Mouse (Mus musculus) forebrain, embryonic 13.5 days (tissue): Measurements from ENCODE around the gene Ilf3. TPM values are rescaled to one million over a fixed set of nuclear protein-coding genes. Genes with fewer than 3 reads are reported as not detected.
A peak's percentile ranks its signal among the peaks of the same experiment; 100 is the strongest.
"Not testable (repeated sequence)": the region's sequence is repeated elsewhere in the genome, so short reads cannot be mapped to it uniquely, and the experiment has no call there.

Experiments used
- ATAC-seq: fragments of 200-750 bp; cut with Nextera tagmentation; 2 replicates; pipeline ENCODE4 v1.8.0; 2017
- H3K27ac ChIP-seq: fragments of 300-500 bp; sonication (generic); 2 replicates; pipeline ENCODE4 v1.5.1; 2015; ENCODE audit warnings: inconsistent platforms, mild to moderate bottlenecking, moderate library complexity
- H3K27me3 ChIP-seq: fragments of 300-500 bp; sonication (generic); 2 replicates; pipeline ENCODE4 v1.6.1; 2015; ENCODE audit warnings: mild to moderate bottlenecking, inconsistent platforms
- H3K36me3 ChIP-seq: fragments of 300-500 bp; sonication (generic); 2 replicates; pipeline ENCODE4 v1.6.1; 2015; ENCODE audit warnings: mild to moderate bottlenecking, inconsistent platforms; ENCODE audit not compliant: poor library complexity, severe bottlenecking
- H3K4me1 ChIP-seq: fragments of 300-500 bp; sonication (generic); 2 replicates; pipeline ENCODE4 v1.6.1; 2015; ENCODE audit warnings: inconsistent platforms
- H3K4me2 ChIP-seq: fragments of 300-500 bp; sonication (generic); 2 replicates; pipeline ENCODE4 v1.6.1; 2015; ENCODE audit warnings: inconsistent platforms, mild to moderate bottlenecking, moderate library complexity
- H3K4me3 ChIP-seq: fragments of 300-500 bp; sonication (generic); 2 replicates; pipeline ENCODE4 v1.5.1; 2015; ENCODE audit warnings: mild to moderate bottlenecking, inconsistent platforms
- H3K9ac ChIP-seq: fragments of 300-500 bp; sonication (generic); 2 replicates; pipeline ENCODE4 v1.6.1; 2015; ENCODE audit warnings: mild to moderate bottlenecking, inconsistent platforms
- H3K9me3 ChIP-seq: fragments of 300-500 bp; sonication (generic); replicated peaks from 2 replicates; pipeline ENCODE4 v1.6.1; 2016; ENCODE audit warnings: inconsistent platforms
- WGBS: fragments of 180-500 bp; shearing (Covaris S2); methylation state at CpG from one replicate; pipeline ENCODE4 v1.1.7; 2015; 5-methylcytosine and 5-hydroxymethylcytosine counted together
- polyA plus RNA-seq: library from polyadenylated mRNA; unstranded; fragments of >200 nt; fragmentation: Nextera tagmentation; extraction: Ambion mirVana; gene quantifications from 2 replicates; pipeline ENCODE4 v1.2.1, GENCODE M21; 2015

Ilf3 gene
- 310 and 349 TPM in 2 replicates for polyA plus RNA-seq

DNA sequence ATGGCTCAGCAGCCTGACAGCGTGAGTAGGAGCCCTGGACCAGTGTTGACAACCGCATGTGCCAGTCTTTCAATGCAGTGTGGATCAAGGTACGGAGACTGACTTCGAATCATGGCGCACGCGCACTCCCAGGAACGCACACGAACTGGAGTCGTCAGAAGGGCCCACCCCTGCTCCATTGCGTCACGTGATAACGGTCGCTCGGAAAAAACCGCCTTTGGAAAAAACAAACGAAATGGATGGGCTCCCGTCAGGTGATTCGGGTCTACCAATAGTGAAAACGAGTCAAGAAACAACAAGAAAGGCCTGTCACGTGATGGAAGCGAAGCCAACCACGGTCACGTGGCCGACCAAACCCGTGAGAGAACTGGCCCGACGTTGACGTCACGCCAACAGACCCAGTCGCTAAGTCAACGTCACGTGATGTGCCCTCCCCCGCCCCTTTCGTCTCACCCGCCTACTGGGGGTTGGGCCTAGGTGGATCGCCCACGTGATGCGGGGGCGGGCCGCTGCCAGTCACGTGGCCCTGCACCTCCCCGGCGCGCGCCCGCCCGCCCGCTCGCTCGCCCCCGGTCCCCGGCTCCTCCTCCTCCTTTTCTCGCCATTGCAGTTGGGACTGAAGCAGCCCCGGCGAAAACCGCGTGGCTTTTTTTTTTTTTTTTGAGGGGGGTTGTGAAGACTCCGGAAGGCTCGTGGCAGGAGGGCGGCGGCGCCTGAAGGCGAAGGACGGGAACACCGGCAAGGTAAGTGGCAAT, at the start of gene Ilf3:
Gene Ilf3 (plus strand): TSS at position 515 of the 755 bp plus-strand sequence.
- H3K27ac ChIP-seq = peak within 1 kb of the TSS; percentile 93
- peak; percentile 92 for ATAC-seq
- peak within 1 kb of the TSS; percentile 93 for H3K4me3 ChIP-seq
- peak within 1 kb of the TSS; percentile 90 for H3K9ac ChIP-seq
- H3K4me1 ChIP-seq = peaks cover 27% of the 10 kb centered on the region
- peak within 1 kb of the TSS; percentile 91 for H3K4me2 ChIP-seq
- under 1% methylated on average over 66 of the region's 66 CpGs for WGBS
- no peaks in the 10 kb centered on the region; the same call in 1 of the 2 replicates for H3K27me3 ChIP-seq
- peaks cover 11% of the 10 kb centered on the region for H3K36me3 ChIP-seq
- H3K9me3 ChIP-seq = no peaks in the 10 kb centered on the region

DNA sequence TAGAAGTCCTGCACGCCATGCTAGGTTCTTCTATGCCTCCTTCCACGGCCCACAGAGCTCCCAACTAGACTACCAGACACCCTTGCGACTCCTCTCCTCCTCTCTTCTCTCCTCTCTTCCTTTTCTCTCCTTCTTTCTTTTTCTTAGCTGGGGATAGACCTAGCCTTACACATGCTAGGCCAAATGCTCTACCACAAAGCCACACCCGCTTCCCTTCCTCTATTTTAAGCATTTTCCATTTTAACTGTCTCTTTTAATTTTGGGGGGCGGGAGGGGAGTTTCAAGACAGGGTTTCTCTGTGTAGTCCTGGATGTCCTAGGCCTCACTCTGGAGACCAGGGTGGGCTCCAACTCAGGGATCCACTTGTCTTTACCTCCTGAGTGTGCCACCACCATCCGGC, 48.9 kb upstream of the Ilf3 start:
- Histone ChIP-seq H3K9me3 (no peaks in the 10 kb centered on the region), H3K36me3 (no peaks in the 10 kb centered on the region), H3K27me3 (no peaks in the 10 kb centered on the region), H3K4me2 (no peak overlapping the region), H3K4me3 (no peak overlapping the region), H3K4me1 (peaks cover 20% of the 10 kb centered on the region), H3K9ac (no peak overlapping the region), H3K27ac (no peak overlapping the region)
- 92% methylated on average over 6 of the region's 6 CpGs for WGBS
- ATAC-seq = no peak

DNA sequence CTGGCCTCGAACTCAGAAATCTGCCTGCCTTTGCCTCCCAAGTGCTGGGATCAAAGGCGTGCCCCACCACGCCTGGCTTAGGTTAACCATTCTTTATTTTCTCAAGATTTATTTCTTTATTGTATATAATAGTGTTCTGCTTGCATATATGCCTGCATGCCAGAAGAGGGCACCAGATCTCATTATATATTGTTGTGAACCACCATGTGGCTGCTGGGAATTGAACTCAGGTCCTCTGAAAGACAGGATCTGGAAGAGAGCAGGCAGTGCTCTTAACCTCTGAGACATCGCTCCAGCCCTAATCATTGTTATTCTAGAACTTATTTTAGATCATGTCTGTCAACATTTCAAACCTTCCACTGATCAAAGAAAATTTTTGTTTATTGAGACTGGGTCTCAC, 48.2 kb upstream of the Ilf3 start:
- ATAC-seq = no peak
- no peak overlapping the region for H3K27ac ChIP-seq
- peaks cover 20% of the 10 kb centered on the region for H3K4me1 ChIP-seq
- 92% methylated on average over 4 of the region's 4 CpGs for WGBS
- no peak overlapping the region for H3K4me3 ChIP-seq
- no peaks in the 10 kb centered on the region for H3K27me3 ChIP-seq
- H3K9me3 ChIP-seq = no peaks in the 10 kb centered on the region
- peaks cover 1% of the 10 kb centered on the region; the same call in 1 of the 2 replicates for H3K36me3 ChIP-seq
- H3K4me2 ChIP-seq = no peak overlapping the region
- no peak overlapping the region for H3K9ac ChIP-seq

DNA sequence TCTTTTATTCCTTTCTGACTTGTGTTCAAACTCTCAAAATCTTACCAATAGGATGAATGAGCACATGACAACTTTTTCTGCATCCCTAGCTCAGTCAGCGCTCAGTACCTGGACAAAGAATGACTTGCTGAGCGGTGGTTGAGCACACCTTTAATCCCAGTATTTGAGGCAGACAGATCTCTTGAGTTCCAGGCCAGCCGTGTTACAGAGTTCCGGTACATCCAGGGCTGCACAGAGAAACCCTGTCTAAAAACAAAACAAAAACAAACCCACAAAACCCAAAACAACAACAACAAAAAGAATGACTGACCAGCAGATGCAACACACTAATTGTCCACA, 47.4 kb upstream of the Ilf3 start:
- H3K9ac ChIP-seq = no peak overlapping the region
- H3K27me3 ChIP-seq = no peaks in the 10 kb centered on the region
- H3K27ac ChIP-seq = no peak overlapping the region
- no peaks in the 10 kb centered on the region for H3K9me3 ChIP-seq
- H3K4me2 ChIP-seq = peak overlapping the region; percentile 96
- WGBS = 19% methylated on average over 4 of the region's 4 CpGs
- ATAC-seq = peak; percentile 67
- peak overlapping the region; percentile 81 for H3K4me3 ChIP-seq
- peaks cover 20% of the 10 kb centered on the region for H3K4me1 ChIP-seq
- H3K36me3 ChIP-seq = peaks cover 6% of the 10 kb centered on the region; the same call in 1 of the 2 replicates

DNA sequence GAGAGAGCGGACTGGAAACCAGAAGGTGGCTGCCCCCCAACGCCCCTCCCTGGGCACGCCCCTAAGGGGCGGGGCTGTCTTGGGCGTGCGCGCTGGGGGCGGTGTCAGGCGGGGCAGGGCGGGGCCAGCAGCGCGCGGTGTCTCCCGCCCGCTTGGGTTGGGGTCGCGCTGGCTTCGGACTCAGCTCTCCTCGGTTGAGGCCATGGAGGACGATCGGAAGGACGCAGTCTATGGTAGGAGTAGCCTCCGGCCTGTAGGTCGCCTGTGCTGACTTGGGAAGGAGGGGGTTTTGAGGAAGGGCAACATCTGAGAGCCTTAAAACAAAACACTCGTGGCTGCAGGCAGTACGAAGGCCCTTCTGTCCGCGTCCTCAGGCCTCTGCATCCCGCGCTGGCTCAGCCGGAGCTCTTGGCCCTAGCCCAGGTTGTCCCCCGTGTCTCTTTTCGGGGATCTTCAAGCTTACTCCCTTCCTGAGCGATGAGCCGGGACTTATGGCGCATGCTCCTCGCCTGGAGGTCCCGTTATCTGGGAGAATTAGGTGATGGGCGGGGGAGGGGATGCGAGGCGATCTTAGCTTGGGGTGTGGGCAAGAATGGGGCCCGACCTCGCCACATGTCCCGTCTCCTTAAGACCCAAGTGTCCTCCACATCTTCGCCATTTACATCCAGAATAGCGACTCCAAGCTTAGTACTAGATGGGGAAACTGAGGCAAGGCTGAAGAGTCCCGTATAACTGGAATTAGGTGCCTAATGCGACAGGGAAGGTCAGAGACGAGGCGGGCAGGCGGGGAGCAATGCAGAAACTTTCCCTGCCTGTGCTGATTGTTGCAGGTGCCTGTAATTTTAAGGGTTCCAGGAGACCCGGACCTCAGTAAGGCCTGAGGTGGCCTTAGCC, 46.8 kb upstream of the Ilf3 start, which contains the start of gene Slc44a2:
Gene Slc44a2 (plus strand): TSS at position 80 of the 894 bp plus-strand sequence.
- Histone ChIP-seq H3K4me3 (peak within 1 kb of the TSS; percentile 81), H3K36me3 (peaks cover 6% of the 10 kb centered on the region; the same call in 1 of the 2 replicates), H3K27ac (0 out of 2 replicates have a peak within 1 kb of the TSS, but pooled peaks have one; percentile 32), H3K9ac (peak within 1 kb of the TSS; percentile 83), H3K4me1 (peaks cover 20% of the 10 kb centered on the region), H3K27me3 (no peaks in the 10 kb centered on the region), H3K4me2 (peak within 1 kb of the TSS; percentile 96), H3K9me3 (no peaks in the 10 kb centered on the region)
- 1% methylated on average over 51 of the region's 52 CpGs for WGBS
- ATAC-seq = peak; percentile 95

DNA sequence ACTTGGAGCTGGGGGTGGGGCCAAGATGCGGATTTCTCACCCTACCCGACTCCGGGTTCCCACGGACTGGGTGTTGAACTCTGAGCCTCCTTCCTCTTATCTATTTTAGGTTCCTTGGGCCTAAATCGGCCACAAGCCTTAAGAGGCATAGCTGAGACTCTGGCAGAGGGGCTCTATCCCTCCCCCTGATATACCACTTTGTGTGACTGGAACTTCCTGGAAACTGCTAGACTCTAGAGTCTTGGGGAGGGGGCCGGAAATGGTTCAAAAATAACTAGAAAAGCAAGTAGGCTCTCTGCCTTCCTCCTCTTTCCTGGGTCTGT, 46.2 kb upstream of the Ilf3 start:
- H3K4me3 ChIP-seq = peak overlapping the region; percentile 81
- no peaks in the 10 kb centered on the region for H3K27me3 ChIP-seq
- H3K4me1 ChIP-seq = peaks cover 20% of the 10 kb centered on the region
- no peaks in the 10 kb centered on the region for H3K9me3 ChIP-seq
- H3K36me3 ChIP-seq = peaks cover 8% of the 10 kb centered on the region; the same call in 1 of the 2 replicates
- WGBS = 18% methylated on average over 6 of the region's 6 CpGs
- peak overlapping the region; percentile 83 for H3K9ac ChIP-seq
- H3K4me2 ChIP-seq = peak overlapping the region; percentile 96
- no peak overlapping the region for H3K27ac ChIP-seq
- ATAC-seq = no peak

DNA sequence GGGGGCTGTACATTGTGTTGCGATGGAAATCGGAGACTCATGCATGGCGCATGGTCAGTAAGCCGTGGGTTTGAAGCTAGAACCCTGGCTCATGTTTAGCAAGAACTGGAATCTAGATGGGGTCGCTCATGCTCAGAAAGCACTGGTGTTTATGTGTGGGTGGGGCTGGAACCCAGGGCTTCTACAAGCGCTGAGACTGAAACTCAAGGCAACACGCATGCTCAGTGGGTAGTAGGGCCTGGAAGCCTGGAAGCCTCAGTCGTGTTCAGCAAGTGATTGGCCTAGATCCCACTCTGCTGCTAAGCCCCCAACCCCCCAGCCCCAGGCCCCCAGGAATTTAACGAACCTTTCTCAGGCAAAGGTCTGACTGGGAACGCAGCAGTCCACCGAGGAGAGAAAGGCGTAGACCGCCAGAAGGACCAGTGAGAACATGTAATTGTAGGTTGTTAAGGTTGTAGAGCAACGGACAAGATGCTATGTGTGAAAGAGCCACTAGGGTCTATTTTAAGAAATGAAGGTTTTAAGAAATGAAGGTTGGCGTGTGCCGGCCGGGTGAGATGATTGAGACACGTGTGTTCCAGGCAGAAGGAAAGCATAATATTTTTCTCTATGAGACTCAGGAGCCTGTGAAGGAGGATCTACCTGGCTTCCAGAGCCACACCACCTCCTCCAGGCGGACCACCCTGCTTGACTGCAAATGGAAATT, 45.3 kb upstream of the Ilf3 start:
- no peaks in the 10 kb centered on the region for H3K9me3 ChIP-seq
- H3K4me3 ChIP-seq = peak overlapping the region; percentile 81; the same call in 1 of the 2 replicates
- H3K27ac ChIP-seq = no peak overlapping the region
- peaks cover 9% of the 10 kb centered on the region; the same call in 1 of the 2 replicates for H3K36me3 ChIP-seq
- peaks cover 20% of the 10 kb centered on the region for H3K4me1 ChIP-seq
- H3K27me3 ChIP-seq = no peaks in the 10 kb centered on the region
- H3K4me2 ChIP-seq = peak overlapping the region; percentile 96
- ATAC-seq = no peak
- H3K9ac ChIP-seq = no peak overlapping the region
- WGBS = 79% methylated on average over 19 of the region's 19 CpGs

DNA sequence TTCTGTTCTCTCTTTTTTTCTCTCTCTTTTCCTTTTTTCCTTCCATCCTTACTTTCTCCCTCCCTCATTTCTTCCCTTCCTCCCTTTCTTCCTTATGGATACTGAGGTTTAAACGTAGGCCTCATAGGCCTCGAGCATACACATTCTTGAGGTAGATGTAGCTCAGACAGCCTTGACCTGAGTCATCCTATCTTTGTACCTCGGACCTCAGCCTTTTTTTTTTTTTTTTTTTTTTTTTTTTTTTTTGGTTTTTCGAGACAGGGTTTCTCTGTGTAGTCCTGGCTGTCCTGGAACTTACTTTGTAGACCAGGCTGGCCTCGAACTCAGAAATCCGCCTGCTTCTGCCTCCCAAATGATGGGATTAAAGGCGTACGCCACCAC, 44.8 kb upstream of the Ilf3 start:
- H3K9ac ChIP-seq, H3K9me3 ChIP-seq, H3K4me2 ChIP-seq, H3K27ac ChIP-seq, H3K27me3 ChIP-seq, H3K4me3 ChIP-seq, H3K36me3 ChIP-seq, ATAC-seq: not testable (repeated sequence)
- peaks cover 20% of the 10 kb centered on the region for H3K4me1 ChIP-seq
- WGBS = 91% methylated on average over 8 of the region's 8 CpGs

DNA sequence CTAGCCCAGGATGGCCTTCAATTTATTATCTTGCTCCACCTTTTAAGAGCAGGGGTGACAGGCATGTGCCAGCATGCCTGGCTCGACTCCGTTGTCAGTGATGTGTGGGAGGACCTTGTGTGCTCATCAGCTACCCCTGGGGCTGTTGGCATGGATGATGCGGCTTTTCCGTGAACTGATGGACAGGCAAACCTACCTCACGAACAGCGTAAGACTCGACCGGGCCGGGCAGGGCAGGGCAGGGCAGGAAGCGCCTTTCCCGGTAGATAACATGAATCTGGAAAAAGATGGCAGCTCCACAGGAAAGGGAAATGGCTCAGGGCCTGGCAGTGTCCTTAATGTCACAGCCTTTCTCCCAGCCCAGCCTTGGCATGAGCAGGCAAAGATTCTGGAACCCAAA, 43.4 kb upstream of the Ilf3 start:
- H3K4me1 ChIP-seq = peaks cover 20% of the 10 kb centered on the region
- H3K9ac ChIP-seq = no peak overlapping the region
- no peak overlapping the region for H3K4me3 ChIP-seq
- 97% methylated on average over 11 of the region's 11 CpGs for WGBS
- no peak overlapping the region for H3K4me2 ChIP-seq
- no peaks in the 10 kb centered on the region for H3K27me3 ChIP-seq
- peaks cover 9% of the 10 kb centered on the region; the same call in 1 of the 2 replicates for H3K36me3 ChIP-seq
- no peak overlapping the region for H3K27ac ChIP-seq
- no peaks in the 10 kb centered on the region for H3K9me3 ChIP-seq
- no peak for ATAC-seq

DNA sequence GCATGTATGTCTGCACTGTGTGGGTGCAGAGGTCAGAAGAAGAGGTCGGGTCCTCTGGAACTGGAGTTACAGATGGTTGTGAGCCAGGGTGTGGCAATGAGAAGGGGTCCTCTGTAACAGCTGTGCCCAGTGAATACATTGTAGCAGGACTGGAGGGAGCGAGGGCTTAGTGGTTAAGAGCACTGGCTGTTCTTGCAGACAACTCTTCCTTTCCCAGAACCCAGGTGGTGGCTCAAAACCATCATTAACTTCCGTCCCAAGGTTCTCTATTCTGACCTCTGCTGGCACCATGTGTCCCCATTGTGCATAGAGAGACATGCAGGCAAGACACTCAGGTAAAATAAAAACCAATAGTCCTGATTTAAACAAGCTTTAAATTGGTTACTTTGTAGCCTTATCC, 40.1 kb upstream of the Ilf3 start:
- 79% methylated on average over 3 of the region's 3 CpGs for WGBS
- no peak overlapping the region for H3K27ac ChIP-seq

DNA sequence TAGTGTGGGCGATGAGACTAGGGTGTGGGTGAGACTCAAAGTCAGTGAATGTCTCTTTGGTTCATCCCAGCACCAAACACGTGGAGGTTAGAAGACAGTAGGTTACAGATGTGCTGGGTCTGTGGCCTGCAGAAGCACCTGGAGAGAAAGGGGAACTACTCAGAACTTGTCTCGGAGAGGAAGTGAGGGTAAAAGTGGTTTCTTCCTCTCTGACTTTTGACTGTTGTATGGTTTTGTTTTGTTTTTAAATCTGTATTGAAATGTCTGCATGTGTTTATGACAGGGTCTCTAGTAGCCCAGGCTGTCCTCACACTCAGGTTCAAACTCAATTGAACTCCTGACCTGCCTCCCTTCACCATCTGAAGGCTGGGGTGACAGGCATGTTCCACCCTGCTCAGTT, 39.6 kb upstream of the Ilf3 start:
- no peak for ATAC-seq
- WGBS = 81% methylated on average over 3 of the region's 3 CpGs
- H3K4me3 ChIP-seq = no peak overlapping the region
- no peak overlapping the region for H3K27ac ChIP-seq
- no peaks in the 10 kb centered on the region for H3K27me3 ChIP-seq
- peaks cover 9% of the 10 kb centered on the region; the same call in 1 of the 2 replicates for H3K36me3 ChIP-seq
- H3K4me2 ChIP-seq = no peak overlapping the region
- H3K9me3 ChIP-seq = no peaks in the 10 kb centered on the region
- peaks cover 9% of the 10 kb centered on the region; the same call in 1 of the 2 replicates for H3K4me1 ChIP-seq
- no peak overlapping the region for H3K9ac ChIP-seq

More for the DNA sequence above, 40.1 kb upstream of the Ilf3 start:
- H3K4me3 ChIP-seq = no peak overlapping the region
- H3K27me3 ChIP-seq = no peaks in the 10 kb centered on the region
- H3K9me3 ChIP-seq = no peaks in the 10 kb centered on the region
- peaks cover 6% of the 10 kb centered on the region for H3K4me1 ChIP-seq
- no peak for ATAC-seq
- H3K9ac ChIP-seq = no peak overlapping the region
- H3K4me2 ChIP-seq = no peak overlapping the region
- H3K36me3 ChIP-seq = peaks cover 9% of the 10 kb centered on the region; the same call in 1 of the 2 replicates
